Mouse (Mus musculus) v-Abl transformed pro-B cells (cell line): ENCODE results near the gene Pakap.

ENCODE experiments used
- in situ Hi-C, 2 experiments: fragments of 400-800 bp; cut with MboI; formaldehyde crosslinking; loops; one replicate each; pipeline ENCODE4 v1.15.1; 2025; ENCODE audit not compliant: unreplicated experiment in 2 of 2

Pakap gene

GRCm38 (mm10) chr4:57815355-57815754 is 247.4 kb downstream of the Pakap start:
- in situ Hi-C loops, result loop anchor here (10.0 to 25.0 kb wide), 2 partner anchors 49 to 1797 kb away; no protein-coding TSS in a partner anchor

- in situ Hi-C loops, result loop anchor here (10.0 to 25.0 kb wide), 2 partner anchors 49 to 1796 kb away; no protein-coding TSS in a partner anchor
These were observed 248.2 kb downstream of the Pakap start for GRCm38 (mm10) chr4:57816146-57816545.

- in situ Hi-C loops, result loop anchor here in 1 of 2 experiments (5.0 to 25.0 kb wide), 2 partner anchors 41 to 1791 kb away; no protein-coding TSS in a partner anchor
These were observed 252.9 kb downstream of the Pakap start for GRCm38 (mm10) chr4:57820839-57821374.

GRCm38 (mm10) chr4:57821556-57822356 is 253.8 kb downstream of the Pakap start:
- in situ Hi-C loops, result loop anchor here in 1 of 2 experiments (5.0 to 25.0 kb wide), 2 partner anchors 41 to 1791 kb away; no protein-coding TSS in a partner anchor

GRCm38 (mm10) chr4:57822641-57823040 is 254.7 kb downstream of the Pakap start:
- in situ Hi-C loops, result loop anchor here in 1 of 2 experiments (5.0 to 25.0 kb wide), 2 partner anchors 40 to 1790 kb away; no protein-coding TSS in a partner anchor

- in situ Hi-C loops, result loop anchor here in 1 of 2 experiments (5.0 to 25.0 kb wide), 2 partner anchors 38 to 1788 kb away; no protein-coding TSS in a partner anchor
These were observed 256.8 kb downstream of the Pakap start for GRCm38 (mm10) chr4:57824626-57825240.

GRCm38 (mm10) chr4:57826272-57826671 is 258.3 kb downstream of the Pakap start:
- in situ Hi-C loops, result no loop called here

- in situ Hi-C loops, result no loop called here
These were observed 261.2 kb downstream of the Pakap start for GRCm38 (mm10) chr4:57829131-57829530.

- in situ Hi-C loops, result no loop called here
These were observed 261.8 kb downstream of the Pakap start for GRCm38 (mm10) chr4:57829740-57830139.

- in situ Hi-C loops, result no loop called here
These were observed 264.3 kb downstream of the Pakap start for GRCm38 (mm10) chr4:57832318-57832717.

- in situ Hi-C loops, result no loop called here
These were observed 265.1 kb downstream of the Pakap start for GRCm38 (mm10) chr4:57833060-57833459.

GRCm38 (mm10) chr4:57834141-57834540 is 266.2 kb downstream of the Pakap start:
- in situ Hi-C loops, result no loop called here

GRCm38 (mm10) chr4:57837089-57837488 is 269.1 kb downstream of the Pakap start:
- in situ Hi-C loops, result no loop called here

GRCm38 (mm10) chr4:57839343-57839742 is 271.4 kb downstream of the Pakap start:
- in situ Hi-C loops, result no loop called here

- in situ Hi-C loops, result no loop called here
These were observed 273.9 kb downstream of the Pakap start for GRCm38 (mm10) chr4:57841911-57842310.

- in situ Hi-C loops, result no loop called here
These were observed 274.7 kb downstream of the Pakap start for GRCm38 (mm10) chr4:57842472-57843305.

GRCm38 (mm10) chr4:57845031-57845431 is 277.1 kb downstream of the Pakap start:
- in situ Hi-C loops, result no loop called here

- in situ Hi-C loops, result no loop called here
These were observed 277.7 kb downstream of the Pakap start for GRCm38 (mm10) chr4:57845541-57846210.

GRCm38 (mm10) chr4:57846381-57846990 is 278.5 kb downstream of the Pakap start:
- in situ Hi-C loops, result no loop called here
